Mouse (Mus musculus) CH12.LX (cell line): ENCODE measurements around the gene Map3k13. TPM values are rescaled to one million over a fixed set of nuclear protein-coding genes. Genes with fewer than 3 reads are reported as not detected.
A peak's percentile ranks its signal among the peaks of the same experiment; 100 is the strongest.

Experiments
- DNase-seq: peaks from one replicate; pipeline ENCODE4 v3.0.0-alpha.2; 2013; ENCODE audit errors: extremely low read depth
- H3K27ac ChIP-seq: 2 replicates; pipeline ENCODE4 v1.5.1; 2012; ENCODE audit warnings: low read depth, mild to moderate bottlenecking, control low read depth, moderate library complexity; ENCODE audit not compliant: insufficient read depth
- H3K27me3 ChIP-seq: replicated peaks from 2 replicates; pipeline ENCODE3; 2012; ENCODE audit warnings: inconsistent platforms
- H3K36me3 ChIP-seq, 2 experiments: replicated peaks in 1 of 2; 2 replicates each; pipeline versions ENCODE3 to v1.6.1; 2012; ENCODE audit warnings: inconsistent platforms in 1 of 2, low read length in 1 of 2, mild to moderate bottlenecking in 1 of 2, mixed read lengths in 1 of 2, moderate library complexity in 1 of 2; ENCODE audit not compliant: control insufficient read depth in 1 of 2, insufficient read depth in 1 of 2
- H3K4me1 ChIP-seq, 2 experiments: 2 replicates each; pipeline ENCODE4 v1.6.1; 2012; ENCODE audit warnings: inconsistent platforms in 1 of 2, moderate library complexity in 1 of 2; ENCODE audit not compliant: insufficient read depth in 2 of 2, control insufficient read depth in 1 of 2
- H3K4me2 ChIP-seq: 2 replicates; pipeline ENCODE4 v1.6.1; 2012; ENCODE audit warnings: low read depth, mild to moderate bottlenecking, control low read depth; ENCODE audit not compliant: poor library complexity, insufficient read depth, severe bottlenecking
- H3K4me3 ChIP-seq, 3 experiments: fragments of 150-350 bp in 1 of 3; sonication (generic) in 1 of 3; replicated peaks in 1 of 3; 2 replicates each; pipeline versions ENCODE3 to v1.5.1; 2011 to 2012; ENCODE audit warnings: low read depth in 2 of 3, low read length in 2 of 3, mild to moderate bottlenecking in 2 of 3, moderate library complexity in 2 of 3, control low read depth in 1 of 3, improper control_type of control experiment in 1 of 3, inconsistent platforms in 1 of 3, mixed read lengths in 1 of 3; ENCODE audit not compliant: poor library complexity in 1 of 3
- H3K79me2 ChIP-seq: replicated peaks from 2 replicates; pipeline ENCODE4 v1.6.1; 2012; ENCODE audit warnings: mild to moderate bottlenecking, moderate library complexity; ENCODE audit not compliant: control insufficient read depth, poor library complexity, insufficient read depth, severe bottlenecking; ENCODE audit errors: extremely low read depth
- H3K9ac ChIP-seq: 2 replicates; pipeline ENCODE4 v1.6.1; 2012; ENCODE audit warnings: low read depth, mild to moderate bottlenecking, control low read depth, moderate library complexity; ENCODE audit not compliant: insufficient read depth
- H3K9me3 ChIP-seq: replicated peaks from 2 replicates; pipeline ENCODE3; 2012; ENCODE audit warnings: low read length, inconsistent platforms, mixed read lengths
- BHLHE40 ChIP-seq: IDR thresholded peaks from 2 replicates; pipeline ENCODE4 v1.6.1; 2011; ENCODE audit warnings: mild to moderate bottlenecking, low read depth, low read length, improper control_type of control experiment
- CHD2 ChIP-seq: IDR thresholded peaks from 2 replicates; pipeline ENCODE4 v1.6.1; 2011; ENCODE audit warnings: low read length, improper control_type of control experiment
- E2F4 ChIP-seq: IDR thresholded peaks from 2 replicates; pipeline ENCODE4 v1.6.1; 2011; ENCODE audit warnings: low read depth, low read length, improper control_type of control experiment; ENCODE audit not compliant: insufficient replicate concordance
- ELF1 ChIP-seq: IDR thresholded peaks from 2 replicates; pipeline ENCODE4 v1.6.1; 2014; ENCODE audit warnings: low read depth, mild to moderate bottlenecking, inconsistent platforms, low read length, improper control_type of control experiment
- GABPA ChIP-seq: IDR thresholded peaks from 2 replicates; pipeline ENCODE4 v1.6.1; 2012; ENCODE audit warnings: low read depth, low read length, improper control_type of control experiment, inconsistent platforms; ENCODE audit not compliant: insufficient replicate concordance
- HCFC1 ChIP-seq: IDR thresholded peaks from 2 replicates; pipeline ENCODE4 v1.6.1; 2012; ENCODE audit warnings: low read depth, mild to moderate bottlenecking, inconsistent platforms, low read length, improper control_type of control experiment
- JUN ChIP-seq: IDR thresholded peaks from 2 replicates; pipeline ENCODE4 v1.6.1; 2011; ENCODE audit warnings: low read depth, mild to moderate bottlenecking, low read length, improper control_type of control experiment, moderate library complexity; ENCODE audit not compliant: insufficient read depth
- MAFK ChIP-seq: IDR thresholded peaks from 2 replicates; pipeline ENCODE4 v1.6.1; 2011; ENCODE audit warnings: low read length, improper control_type of control experiment; ENCODE audit not compliant: insufficient replicate concordance
- MAX ChIP-seq: IDR thresholded peaks from 2 replicates; pipeline ENCODE4 v1.6.1; 2011; ENCODE audit warnings: low read length, improper control_type of control experiment
- NRF1 ChIP-seq: IDR thresholded peaks from 2 replicates; pipeline ENCODE4 v1.6.1; 2014; ENCODE audit warnings: low read depth, mild to moderate bottlenecking, inconsistent platforms, low read length, improper control_type of control experiment, moderate library complexity
- SIN3A ChIP-seq: IDR thresholded peaks from 2 replicates; pipeline ENCODE4 v1.6.1; 2012; ENCODE audit warnings: low read length, improper control_type of control experiment, inconsistent platforms
- TCF12 ChIP-seq: IDR thresholded peaks from 2 replicates; pipeline ENCODE4 v1.6.1; 2014; ENCODE audit warnings: low read depth, mild to moderate bottlenecking, inconsistent platforms, low read length, improper control_type of control experiment
- USF1 ChIP-seq: IDR thresholded peaks from 2 replicates; pipeline ENCODE4 v1.6.1; 2014; ENCODE audit warnings: low read depth, mild to moderate bottlenecking, inconsistent platforms, low read length, improper control_type of control experiment
- USF2 ChIP-seq: conservative IDR thresholded peaks from 2 replicates; pipeline ENCODE4 v1.6.1; 2011; ENCODE audit warnings: low read depth, low read length, improper control_type of control experiment
- ZKSCAN1 ChIP-seq: IDR thresholded peaks from 2 replicates; pipeline ENCODE4 v1.6.1; 2012; ENCODE audit warnings: low read depth, inconsistent platforms, low read length, improper control_type of control experiment, borderline replicate concordance
- ZMIZ1 ChIP-seq: IDR thresholded peaks from 2 replicates; pipeline ENCODE4 v1.6.1; 2012; ENCODE audit warnings: low read depth, mild to moderate bottlenecking, inconsistent platforms, low read length, improper control_type of control experiment
- dilution Hi-C: fragments of 300-500 bp; cut with MboI; formaldehyde crosslinking; loops from 2 replicates; pipeline ENCODE4 v1.14.3; 2020; ENCODE audit warnings: low sequenced_read_pairs; ENCODE audit not compliant: extremely low pct_unique_long_range_greater_than_20kb, extremely low pct_ligation_motif_present
- in situ Hi-C: fragments of 300-500 bp; cut with MboI; formaldehyde crosslinking; loops from 3 replicates; pipeline ENCODE4 v1.14.3; 2019; ENCODE audit warnings: low sequenced_read_pairs, low pct_ligation_motif_present, low pct_unique_long_range_greater_than_20kb, mixed read lengths
- polyA plus RNA-seq: library from polyadenylated mRNA; unstranded; fragments of >175 nt; gene quantifications from 2 replicates; pipeline ENCODE4 v1.2.1, GENCODE M21; 2012; ENCODE audit warnings: low read depth; ENCODE audit not compliant: insufficient read length
- total RNA-seq, 2 experiments: library from RNA; depleted of rRNA; stranded (reverse); fragments of 300-350 nt in 1 of 2; fragments of >200 nt in 1 of 2; gene quantifications; 2 replicates each; pipeline ENCODE4 v1.2.3; 2012 to 2014

The Map3k13 gene
- total and polyA plus RNA-seq, 3 experiments = 0.32 to 1.3 (median 0.89) TPM

- in situ Hi-C loops = no loop called here
- Histone ChIP-seq H3K36me3 (peaks cover under 1 to 15% of the 10 kb centered on the region in 2 experiments), H3K9ac (no peak overlapping the region), H3K4me3 (no peak overlapping the region), H3K79me2 (no peaks in the 10 kb centered on the region), H3K27me3 (no peaks in the 10 kb centered on the region), H3K4me1 (no peaks in the 10 kb centered on the region), H3K4me2 (no peak overlapping the region), H3K9me3 (no peaks in the 10 kb centered on the region)
- dilution Hi-C loops = no loop called here
- no peak for DNase-seq
- TF ChIP-seq MAFK (0 out of 2 replicates have a peak, but pooled peaks have one; percentile 10), BHLHE40 (peak; percentile 95), MAX (peak; percentile 52; the same call in 1 of the 2 replicates), GABPA (no peak)
- TF ChIP-seq, all 38 proteins: peak for 3
- no peak overlapping the region for H3K27ac ChIP-seq
Observed at GRCm38 (mm10) chr16:21901286-21901685, 107.1 kb downstream of the Map3k13 start.

DNA sequence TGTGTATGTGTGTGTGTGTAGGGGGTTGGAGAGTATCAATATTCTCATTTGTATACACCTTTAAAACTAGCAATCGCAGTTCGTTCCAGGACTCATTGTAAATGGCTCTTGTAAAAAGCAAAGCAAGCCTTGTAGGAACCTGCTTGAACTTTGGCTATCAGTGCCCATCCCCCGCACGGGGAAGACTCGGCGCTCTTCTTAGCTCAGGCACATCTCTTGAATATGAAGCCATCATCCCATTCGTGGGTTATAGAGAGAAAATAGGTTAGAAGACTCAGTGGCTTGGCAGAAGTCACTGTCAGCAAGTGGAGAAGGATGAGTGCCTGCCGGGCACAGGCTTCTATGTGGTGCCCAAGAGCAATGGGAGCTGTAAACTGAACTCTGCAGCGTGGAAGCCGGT is 110.5 kb downstream of the Map3k13 start:
- dilution Hi-C loops = no loop called here
- Histone ChIP-seq H3K9ac (no peak overlapping the region), H3K4me2 (no peak overlapping the region), H3K79me2 (no peaks in the 10 kb centered on the region), H3K27ac (no peak overlapping the region), H3K27me3 (no peaks in the 10 kb centered on the region), H3K9me3 (no peaks in the 10 kb centered on the region), H3K4me1 (peaks cover 7% of the 10 kb centered on the region in 2 experiments; a peak in 3 of 4 replicates), H3K4me3 (no peak overlapping the region), H3K36me3 (peaks cover 3 to 22% of the 10 kb centered on the region in 2 experiments)
- TF ChIP-seq NRF1 (no peak), CHD2 (0 out of 2 replicates have a peak, but pooled peaks have one; percentile 18), ZMIZ1 (no peak), ZKSCAN1 (no peak)
- DNase-seq = no peak
- in situ Hi-C loops = no loop called here

DNA sequence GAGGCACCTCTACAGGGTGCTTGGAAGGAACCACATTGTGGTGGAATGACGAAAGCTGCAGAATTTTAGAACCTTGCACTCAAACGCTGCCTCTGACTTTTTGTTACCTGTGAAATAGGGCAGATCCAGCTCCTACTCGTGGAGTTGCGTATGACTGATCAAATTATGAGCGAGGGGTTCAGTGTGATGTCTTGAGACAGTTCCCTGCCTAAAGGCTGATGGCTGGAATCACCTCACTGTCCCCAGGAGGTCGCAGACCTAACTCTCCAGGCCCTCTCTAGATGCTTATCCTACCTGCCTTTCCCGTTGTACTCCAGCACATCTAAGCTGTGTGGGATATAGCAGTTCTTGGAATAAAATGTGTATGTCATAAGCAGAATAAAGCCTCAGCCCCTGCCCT is 111.8 kb downstream of the Map3k13 start:
- Histone ChIP-seq H3K4me3 (no peak overlapping the region), H3K36me3 (peaks cover 3 to 27% of the 10 kb centered on the region in 2 experiments), H3K79me2 (no peaks in the 10 kb centered on the region), H3K4me2 (no peak overlapping the region), H3K9me3 (no peaks in the 10 kb centered on the region), H3K4me1 (peaks cover 7% of the 10 kb centered on the region in 2 experiments; a peak in 3 of 4 replicates), H3K9ac (no peak overlapping the region), H3K27me3 (no peaks in the 10 kb centered on the region), H3K27ac (no peak overlapping the region)
- dilution Hi-C loops (no loop called here), in situ Hi-C loops (no loop called here)
- DNase-seq = no peak
- TF ChIP-seq MAFK (no peak), JUN (no peak), E2F4 (no peak), TCF12 (no peak), SIN3A (no peak), HCFC1 (no peak), BHLHE40 (no peak), USF1 (no peak), USF2 (no peak), ELF1 (no peak)
